Mouse (Mus musculus) stomach, postnatal 0 days (tissue): ENCODE data around the gene Agps.

ENCODE experiments used
- CTCF ChIP-seq: IDR thresholded peaks from 2 replicates; pipeline ENCODE4 v1.5.1; 2016; ENCODE audit warnings: antibody characterized with exemption, low read depth, mild to moderate bottlenecking, moderate library complexity
- EP300 ChIP-seq: optimal IDR thresholded peaks from 2 replicates; pipeline ENCODE3; 2016; ENCODE audit warnings: antibody characterized with exemption

- no peak for TF ChIP-seq EP300
- no peak for TF ChIP-seq CTCF
Observed at GRCm38 (mm10) chr2:75842302-75842701, 10.3 kb downstream of the Agps start.
